Mouse (Mus musculus) kidney, adult 2 months (tissue): ENCODE data around the gene Nectin2. TPM values are rescaled to one million over a fixed set of nuclear protein-coding genes. Genes with fewer than 3 reads are reported as not detected.

Experiments used
- DNase-seq: peaks from one replicate; pipeline ENCODE4 v3.0.0; 2021
- H3K27ac ChIP-seq: fragments of 200-500 bp; 2 replicates; pipeline ENCODE4 v1.5.1; 2012; ENCODE audit warnings: low read depth, low read length, control low read depth, inconsistent platforms; ENCODE audit not compliant: insufficient read depth
- H3K27me3 ChIP-seq: fragments of 200-500 bp; replicated peaks from 2 replicates; pipeline ENCODE4 v1.6.1; 2012; ENCODE audit warnings: mild to moderate bottlenecking, moderate library complexity, low read length, inconsistent platforms; ENCODE audit not compliant: control insufficient read depth, insufficient read depth
- H3K36me3 ChIP-seq: fragments of 200-500 bp; 2 replicates; pipeline ENCODE4 v1.6.1; 2012; ENCODE audit warnings: mild to moderate bottlenecking, moderate library complexity, low read length, inconsistent platforms; ENCODE audit not compliant: control insufficient read depth, insufficient read depth
- H3K4me1 ChIP-seq: fragments of 200-500 bp; 2 replicates; pipeline ENCODE4 v1.6.1; 2011; ENCODE audit warnings: low read length; ENCODE audit not compliant: control insufficient read depth, insufficient read depth
- H3K4me3 ChIP-seq: fragments of 200-500 bp; 2 replicates; pipeline ENCODE4 v1.5.1; 2011; ENCODE audit warnings: mild to moderate bottlenecking, low read depth, low read length, control low read depth; ENCODE audit not compliant: insufficient read depth
- CTCF ChIP-seq: fragments of 200-500 bp; conservative IDR thresholded peaks from 2 replicates; pipeline ENCODE4 v1.5.1; 2011; ENCODE audit warnings: low read depth, mild to moderate bottlenecking, control low read depth, low read length, moderate library complexity, mixed read lengths; ENCODE audit not compliant: insufficient read depth, insufficient read length
- POLR2A ChIP-seq: fragments of 200-500 bp; IDR thresholded peaks from one replicate; pipeline ENCODE4 v1.6.1; 2011; ENCODE audit warnings: low read depth, low read length, control low read depth
- WGBS: fragments of 180-500 bp; shearing (Covaris S2); methylation state at CpG from one replicate; pipeline ENCODE4 v1.1.7; 2018; 5-methylcytosine and 5-hydroxymethylcytosine counted together
- polyA plus RNA-seq: library from polyadenylated mRNA; depleted of rRNA; stranded (reverse); fragments of >200 nt; gene quantifications from 2 replicates; pipeline ENCODE4 v1.2.3, GENCODE M21; 2012

The Nectin2 gene
- polyA plus RNA-seq, 1 experiment = 44.5 TPM

DNA sequence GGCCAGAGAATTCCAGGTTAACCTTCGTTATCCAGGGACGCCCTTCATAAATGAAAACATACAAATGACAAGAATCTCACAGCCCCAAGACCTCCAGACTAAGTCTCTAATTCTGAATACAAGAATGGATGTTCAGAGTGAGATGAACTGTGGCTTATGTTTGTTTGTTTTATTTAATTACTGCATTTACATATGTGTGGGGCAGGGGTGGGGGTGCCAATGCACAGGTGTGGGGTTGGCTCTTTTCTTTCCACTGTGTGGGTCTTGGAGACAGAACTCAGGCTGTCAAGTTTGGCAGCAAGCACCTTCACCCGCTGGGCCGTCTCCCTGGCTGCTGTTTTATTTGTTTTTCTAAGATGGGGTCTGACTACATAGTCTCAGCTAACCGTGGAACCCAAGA, 7.8 kb downstream of the Nectin2 start:
- Histone ChIP-seq H3K36me3 (no peaks in the 10 kb centered on the region), H3K4me1 (peaks cover 5% of the 10 kb centered on the region; the same call in 1 of the 2 replicates), H3K27ac (no peak overlapping the region), H3K4me3 (no peak overlapping the region), H3K27me3 (no peaks in the 10 kb centered on the region)
- WGBS = 62% methylated on average over 5 of the region's 5 CpGs
- TF ChIP-seq POLR2A = no peak
- no peak for TF ChIP-seq CTCF
- no peak for DNase-seq

DNA sequence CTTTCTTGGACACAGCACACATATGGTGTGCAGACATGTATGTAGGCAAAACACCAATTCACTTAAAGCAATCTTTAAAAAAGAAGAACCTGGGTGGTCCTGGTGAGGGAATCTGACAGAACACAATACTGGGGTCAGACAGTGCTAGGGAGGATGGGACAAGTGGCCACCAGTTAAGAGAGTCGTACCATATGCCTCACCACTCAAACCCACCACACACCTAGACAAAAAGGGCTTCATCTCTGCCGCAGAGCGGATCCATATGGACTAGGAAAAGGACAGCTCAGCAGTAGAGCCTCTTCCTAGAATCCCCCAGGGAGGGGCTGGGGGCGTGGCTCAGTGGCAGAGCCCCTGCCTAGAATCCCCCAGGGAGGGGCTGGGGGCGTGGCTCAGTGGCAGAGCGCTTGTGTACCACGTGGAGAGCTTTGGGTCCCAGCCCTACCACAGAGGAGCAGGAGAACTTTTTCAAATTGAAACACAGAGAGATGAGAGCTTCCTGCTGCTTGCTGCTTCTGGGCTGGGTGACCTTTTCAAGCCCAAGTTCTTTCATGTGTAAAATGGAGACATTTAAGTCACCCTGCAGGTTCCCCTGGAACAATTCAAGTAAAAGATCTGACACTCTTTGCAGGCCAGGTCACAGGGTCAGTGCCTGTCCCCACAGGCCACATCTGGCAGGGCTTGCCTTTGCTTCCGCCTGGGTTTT, 8.8 kb downstream of the Nectin2 start:
- peak; percentile 32 for DNase-seq
- TF ChIP-seq POLR2A (no peak), CTCF (no peak)
- Histone ChIP-seq H3K36me3 (no peaks in the 10 kb centered on the region), H3K27me3 (no peaks in the 10 kb centered on the region), H3K4me1 (no peaks in the 10 kb centered on the region; the same call in 1 of the 2 replicates), H3K27ac (no peak overlapping the region; the same call in 1 of the 2 replicates), H3K4me3 (no peak overlapping the region)
- WGBS = 34% methylated on average over 8 of the region's 8 CpGs

DNA sequence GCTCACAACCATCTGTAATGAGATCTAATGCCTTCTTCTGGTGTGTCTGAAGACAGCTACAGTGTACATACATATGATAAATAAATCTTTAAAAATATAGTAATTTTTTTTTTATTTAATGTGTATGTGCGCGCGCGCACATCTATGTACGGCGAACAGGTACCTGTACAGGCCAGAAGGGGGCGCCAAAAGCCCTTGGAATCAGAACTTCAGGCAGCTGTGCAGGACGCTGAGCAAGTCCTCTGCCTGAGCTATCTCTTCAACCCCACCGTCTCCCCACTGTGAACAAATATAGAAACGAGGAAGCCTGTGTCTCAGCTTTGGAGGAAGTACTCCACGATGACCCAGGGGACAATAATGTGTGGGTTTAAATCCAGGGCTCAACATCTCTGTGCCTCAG, 10.0 kb downstream of the Nectin2 start:
- TF ChIP-seq POLR2A = no peak
- 0 out of 2 replicates have a peak, but pooled peaks have one; percentile 13 for TF ChIP-seq CTCF
- Histone ChIP-seq H3K36me3 (no peaks in the 10 kb centered on the region), H3K4me3 (no peak overlapping the region), H3K4me1 (no peaks in the 10 kb centered on the region; the same call in 1 of the 2 replicates), H3K27me3 (no peaks in the 10 kb centered on the region), H3K27ac (no peak overlapping the region)
- WGBS = 88% methylated on average over 11 of the region's 11 CpGs
- DNase-seq = peak; percentile 29

DNA sequence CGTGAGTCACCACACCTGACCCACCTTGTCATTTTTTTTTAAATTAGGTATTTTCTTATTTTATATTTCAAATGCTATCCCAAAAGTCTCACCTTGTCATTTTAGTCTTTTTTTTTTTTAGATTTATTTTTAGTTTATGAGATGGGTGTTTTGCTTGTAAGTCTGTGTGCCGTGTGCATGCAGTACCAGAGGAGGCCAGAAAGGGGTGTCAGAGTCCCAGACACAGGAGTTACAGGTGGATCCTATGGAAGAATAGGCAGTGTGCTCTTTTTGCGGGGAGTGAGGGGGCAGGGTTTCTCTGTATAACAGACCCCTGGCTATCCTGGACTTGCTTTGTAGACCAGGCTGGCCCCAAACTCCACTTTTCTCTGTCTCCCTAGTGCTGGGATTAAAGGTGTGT, 11.5 kb downstream of the Nectin2 start:
- H3K36me3 ChIP-seq = no peaks in the 10 kb centered on the region
- H3K4me3 ChIP-seq = no peak overlapping the region
- no peak overlapping the region for H3K27ac ChIP-seq
- TF ChIP-seq CTCF = peak; percentile 46
- TF ChIP-seq POLR2A = no peak
- 94% methylated on average over 3 of the region's 3 CpGs for WGBS
- no peak for DNase-seq
- no peaks in the 10 kb centered on the region; the same call in 1 of the 2 replicates for H3K4me1 ChIP-seq
- no peaks in the 10 kb centered on the region for H3K27me3 ChIP-seq

DNA sequence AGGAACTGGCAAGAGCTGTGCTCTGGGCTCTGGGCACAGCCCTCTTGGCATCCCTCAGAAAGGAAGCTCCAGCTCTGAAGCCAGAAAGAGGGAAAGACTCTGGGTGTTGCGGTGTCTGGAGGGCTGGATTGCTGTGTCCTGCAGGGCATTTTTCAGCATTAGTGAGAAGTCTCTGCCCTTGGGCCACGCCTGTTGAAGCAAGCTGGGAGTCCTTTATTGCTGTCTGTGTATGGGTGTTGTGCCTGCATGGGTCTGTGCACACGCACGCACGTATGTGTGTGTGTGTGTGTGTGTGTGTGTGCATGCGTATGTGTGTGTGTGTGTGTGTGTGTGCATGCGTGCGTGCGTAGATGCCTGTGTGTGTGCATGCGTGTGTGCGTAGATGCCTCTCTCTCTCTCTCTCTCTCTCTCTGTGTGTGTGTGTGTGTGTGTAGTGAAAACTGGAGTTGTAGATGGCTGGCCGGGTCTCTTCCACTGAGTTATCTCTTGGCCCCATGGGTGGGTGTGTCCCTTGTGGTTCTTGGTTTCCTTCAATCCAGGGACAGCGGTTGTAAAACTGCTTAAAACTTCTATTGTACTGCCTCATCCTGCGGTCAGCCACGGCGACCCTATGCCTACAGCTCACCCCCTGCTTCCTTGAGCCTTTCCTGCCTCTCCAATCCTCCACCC, 13.8 kb downstream of the Nectin2 start:
- 0 out of 2 replicates have a peak overlapping the region, but pooled peaks have one; percentile 1 for H3K27ac ChIP-seq
- no peaks in the 10 kb centered on the region for H3K27me3 ChIP-seq
- 72% methylated on average over 16 of the region's 16 CpGs for WGBS
- no peaks in the 10 kb centered on the region for H3K4me1 ChIP-seq
- TF ChIP-seq POLR2A (no peak), CTCF (no peak)
- no peak overlapping the region for H3K4me3 ChIP-seq
- peak; percentile 40 for DNase-seq
- no peaks in the 10 kb centered on the region; the same call in none of the 2 replicates for H3K36me3 ChIP-seq

DNA sequence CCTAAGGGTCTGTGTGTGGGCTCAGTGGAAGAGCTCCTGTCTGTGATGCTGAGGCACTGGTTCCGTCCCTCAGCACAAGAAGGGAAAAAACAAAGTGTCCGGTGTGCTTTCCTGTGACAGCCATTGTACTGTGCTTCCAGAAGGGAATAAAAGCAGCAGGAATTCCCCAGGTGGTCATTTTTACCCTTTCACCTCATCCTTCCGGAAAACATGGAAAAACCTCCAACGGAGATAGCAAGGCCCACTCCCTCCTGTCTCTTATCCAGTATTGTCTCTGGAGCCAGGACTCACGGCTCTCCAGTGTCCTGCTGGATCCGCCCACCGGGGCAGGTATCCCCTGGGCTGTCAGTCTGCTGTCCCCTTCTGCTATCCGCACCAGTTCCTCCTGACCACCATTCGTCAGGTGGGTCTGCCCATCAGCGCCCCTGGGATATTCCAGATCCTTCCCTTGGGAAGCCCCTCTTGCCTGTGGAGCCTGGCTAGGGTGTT, 16.1 kb downstream of the Nectin2 start:
- peak; percentile 47 for DNase-seq
- Histone ChIP-seq H3K4me3 (no peak overlapping the region), H3K27me3 (no peaks in the 10 kb centered on the region), H3K36me3 (no peaks in the 10 kb centered on the region; the same call in none of the 2 replicates), H3K27ac (0 out of 2 replicates have a peak overlapping the region, but pooled peaks have one; percentile 12), H3K4me1 (no peaks in the 10 kb centered on the region)
- WGBS = 69% methylated on average over 10 of the region's 10 CpGs
- no peak for TF ChIP-seq POLR2A
- TF ChIP-seq CTCF = no peak

DNA sequence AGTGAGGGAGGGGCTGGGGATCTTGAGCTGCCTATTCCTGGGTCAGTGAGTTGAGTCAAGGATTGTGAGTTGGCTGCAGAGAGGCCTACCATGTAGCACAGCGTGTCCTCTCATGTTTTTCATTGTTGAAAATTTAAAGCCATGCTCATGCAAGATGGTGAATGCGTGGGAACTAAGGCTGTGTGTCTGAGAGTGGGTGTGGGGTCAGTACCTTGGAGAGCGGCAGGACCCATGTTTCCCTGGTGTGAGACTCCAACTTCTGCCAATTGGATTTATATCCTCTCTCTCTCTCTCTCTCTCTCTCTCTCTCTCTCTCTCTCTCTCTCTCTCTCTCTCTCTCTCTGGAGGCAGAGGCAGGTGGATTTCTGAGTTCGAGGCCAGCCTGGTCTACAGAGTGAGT, 23.7 kb downstream of the Nectin2 start:
- no peaks in the 10 kb centered on the region for H3K4me1 ChIP-seq
- H3K36me3 ChIP-seq = no peaks in the 10 kb centered on the region
- DNase-seq = no peak
- TF ChIP-seq POLR2A (no peak), CTCF (no peak)
- 93% methylated on average over 4 of the region's 4 CpGs for WGBS
- no peaks in the 10 kb centered on the region for H3K27me3 ChIP-seq
- H3K4me3 ChIP-seq = no peak overlapping the region
- no peak overlapping the region for H3K27ac ChIP-seq
